Comparison of ENCODE assay signal across 22 mouse cellular contexts in genomic region chr5:110958196-110958595, GRCm38 (mm10).
DNase-seq lines count a peak whose midpoint lies in the region; ATAC-seq and TF ChIP-seq lines count a peak whose summit lies in the region.
"Had no signal": no experiment of that assay in that cellular context is flagged by ENCODE, and none has a peak within 500 bp of the region (broad histone marks: within the 10 kb centered on the region; RNA-seq: fewer than 3 reads in every experiment).

No protein-coding gene starts in this region.

- no peaks in the 10 kb centered on the region for H3K36me3 ChIP-seq in heart, embryonic 10.5 days
- H3K36me3 ChIP-seq in CH12.LX (replicated peaks in 1 of 2; ENCODE audit: control insufficient read depth in 1 of 2, insufficient read depth in 1 of 2, low read length in 1 of 2) (no peaks in the 10 kb centered on the region), ES-E14 (ENCODE audit: control insufficient read depth, insufficient read depth, low read length, poor library complexity, severe bottlenecking) (no peaks in the 10 kb centered on the region)
- no peaks in the 10 kb centered on the region for H3K36me3 ChIP-seq in midbrain, embryonic 10.5 days
- H3K36me3 ChIP-seq in hindbrain, postnatal 0 days (ENCODE audit: insufficient read depth, low read length) = no peaks in the 10 kb centered on the region
- H3K36me3 ChIP-seq: G1E had no signal

- TF ChIP-seq EP300 in CH12.LX (IDR thresholded peaks at IDR 0.05; ENCODE audit: low read length) = no peak

- TF ChIP-seq CTCF in CH12.LX (conservative IDR thresholded peaks at IDR 0.05 in 1 of 2, IDR thresholded peaks at IDR 0.05 in 1 of 2; ENCODE audit: low read depth in 2 of 2, low read length in 2 of 2) = no peak
- no peak for TF ChIP-seq CTCF in hindbrain, postnatal 0 days (IDR thresholded peaks at IDR 0.05; ENCODE audit: low read depth)

- dilution Hi-C loops in CH12.LX (cut with MboI; ENCODE audit: extremely low pct_ligation_motif_present, extremely low pct_unique_long_range_greater_than_20kb, low sequenced_read_pairs) = no loop called here

- no peak overlapping the region for H3K4me2 ChIP-seq in CH12.LX (ENCODE audit: insufficient read depth, low read depth, poor library complexity, severe bottlenecking)
- no peak overlapping the region for H3K4me2 ChIP-seq in hindbrain, postnatal 0 days (ENCODE audit: low read depth, low read length)

- no peaks in the 10 kb centered on the region for H3K4me1 ChIP-seq in heart, embryonic 10.5 days
- H3K4me1 ChIP-seq in CH12.LX (ENCODE audit: control insufficient read depth in 1 of 2, insufficient read depth in 2 of 2) (no peaks in the 10 kb centered on the region), ES-E14 (ENCODE audit: control insufficient read depth in 2 of 2, insufficient read depth in 2 of 2, low read length in 2 of 2, poor library complexity in 1 of 2) (no peaks in the 10 kb centered on the region)
- no peaks in the 10 kb centered on the region for H3K4me1 ChIP-seq in midbrain, embryonic 10.5 days
- no peaks in the 10 kb centered on the region for H3K4me1 ChIP-seq in hindbrain, postnatal 0 days (ENCODE audit: insufficient read depth, low read length)

- DNase-seq in heart, adult 11 months = peak; percentile 83
- no peak for DNase-seq in heart, embryonic 10.5 days (ENCODE audit: low spot score)
- no peak for DNase-seq in CH12.LX (ENCODE audit: extremely low read depth)
- DNase-seq in ES-E14 (ENCODE audit: low read depth, low spot score) = no peak
- DNase-seq in midbrain, embryonic 10.5 days (ENCODE audit: low spot score) = no peak
- no peak for DNase-seq in hindbrain, postnatal 0 days (ENCODE audit: low spot score)
- DNase-seq: adrenal gland, adult 2 months; adrenal gland, adult 8-10 months; adrenal gland, postnatal 10 days; adrenal gland, postnatal 14 days; adrenal gland, postnatal 25 days; adrenal gland, postnatal 36 days; B cell, adult 2 months; cerebellum, adult 11 months; cerebellum, adult 11-12 months; cerebellum, adult 18-20 months; cerebellum, adult 2 months; cerebellum, adult 8-10 months had no signal

- no peaks in the 10 kb centered on the region for H3K79me2 ChIP-seq in CH12.LX (replicated peaks; ENCODE audit: control insufficient read depth, extremely low read depth, insufficient read depth, poor library complexity, severe bottlenecking)

- no peak overlapping the region for H3K4me3 ChIP-seq in heart, embryonic 10.5 days
- H3K4me3 ChIP-seq in CH12.LX (replicated peaks in 1 of 3; ENCODE audit: low read depth in 2 of 3, low read length in 2 of 3, poor library complexity in 1 of 3) = no peak overlapping the region
- H3K4me3 ChIP-seq in ES-E14 (ENCODE audit: insufficient read depth in 1 of 2, low read depth in 1 of 2, low read length in 2 of 2, poor library complexity in 1 of 2, severe bottlenecking in 1 of 2) = no peak overlapping the region
- H3K4me3 ChIP-seq in midbrain, embryonic 10.5 days = no peak overlapping the region
- H3K4me3 ChIP-seq in hindbrain, postnatal 0 days (ENCODE audit: low read length) = no peak overlapping the region

- no peak for TF ChIP-seq RAD21 in CH12.LX (IDR thresholded peaks at IDR 0.05; ENCODE audit: low read depth, low read length)

- H3K9me3 ChIP-seq in heart, embryonic 10.5 days = no peaks in the 10 kb centered on the region
- no peaks in the 10 kb centered on the region for H3K9me3 ChIP-seq in CH12.LX (replicated peaks; ENCODE audit: low read length)
- no peaks in the 10 kb centered on the region for H3K9me3 ChIP-seq in ES-E14 (ENCODE audit: control insufficient read depth, insufficient read depth, low read depth, low read length)
- no peaks in the 10 kb centered on the region for H3K9me3 ChIP-seq in midbrain, embryonic 10.5 days (replicated peaks)
- no peaks in the 10 kb centered on the region for H3K9me3 ChIP-seq in hindbrain, postnatal 0 days (ENCODE audit: low read length)
- H3K9me3 ChIP-seq: G1E had no signal

- in situ Hi-C loops in CH12.LX (cut with MboI; ENCODE audit: low pct_ligation_motif_present, low pct_unique_long_range_greater_than_20kb, low sequenced_read_pairs) (no loop called here), ES-E14 (cut with MboI; ENCODE audit: low sequenced_read_pairs in 2 of 2, unreplicated experiment in 2 of 2) (no loop called here)

- 76% methylated on average over 4 of the region's 4 CpGs for WGBS in heart, embryonic 10.5 days
- WGBS in midbrain, embryonic 10.5 days = 87% methylated on average over 4 of the region's 4 CpGs
- WGBS in hindbrain, postnatal 0 days = 90% methylated on average over 4 of the region's 4 CpGs

- TF ChIP-seq POLR2A in CH12.LX (IDR thresholded peaks at IDR 0.05; ENCODE audit: low read depth, low read length) = no peak

- ATAC-seq in hindbrain, postnatal 0 days = no peak
- ATAC-seq: activated CD4-positive, CD25-positive, alpha-beta regulatory T cell, adult 4 months; CD4-positive, CD25-positive, alpha-beta regulatory T cell, adult 4 months; Patski had no signal

- no peak overlapping the region for H3K27ac ChIP-seq in heart, embryonic 10.5 days
- H3K27ac ChIP-seq in CH12.LX (ENCODE audit: insufficient read depth, low read depth) = no peak overlapping the region
- no peak overlapping the region for H3K27ac ChIP-seq in ES-E14 (ENCODE audit: insufficient read depth, low read depth, low read length, poor library complexity, severe bottlenecking)
- H3K27ac ChIP-seq in midbrain, embryonic 10.5 days (replicated peaks) = no peak overlapping the region
- H3K27ac ChIP-seq in hindbrain, postnatal 0 days = no peak overlapping the region

- H3K9ac ChIP-seq in CH12.LX (ENCODE audit: insufficient read depth, low read depth) (no peak overlapping the region), ES-E14 (ENCODE audit: insufficient read depth, low read depth, low read length, poor library complexity, severe bottlenecking) (no peak overlapping the region)
- H3K9ac ChIP-seq in hindbrain, postnatal 0 days (replicated peaks; ENCODE audit: low read length) = no peak overlapping the region

- H3K27me3 ChIP-seq in heart, embryonic 10.5 days (ENCODE audit: insufficient read depth, poor library complexity, severe bottlenecking) = no peaks in the 10 kb centered on the region
- peaks cover 2% of the 10 kb centered on the region for H3K27me3 ChIP-seq in CH12.LX (replicated peaks)
- no peaks in the 10 kb centered on the region for H3K27me3 ChIP-seq in midbrain, embryonic 10.5 days (ENCODE audit: low read depth, poor library complexity, severe bottlenecking)
- H3K27me3 ChIP-seq in hindbrain, postnatal 0 days (ENCODE audit: insufficient read depth, low read length) = no peaks in the 10 kb centered on the region
- H3K27me3 ChIP-seq: Patski had no signal

TF ChIP-seq in CH12.LX, 34 proteins besides CTCF, POLR2A, EP300 and RAD21:
- TF ChIP-seq MAFK (IDR thresholded peaks at IDR 0.05; ENCODE audit: insufficient replicate concordance, low read length) (peak; percentile 33; the same call in 1 of the 2 replicates), RCOR1 (conservative IDR thresholded peaks at IDR 0.05; ENCODE audit: low read depth, low read length) (no peak), MAX (IDR thresholded peaks at IDR 0.05; ENCODE audit: low read length) (no peak)
TF ChIP-seq in CH12.LX: peak in this region for 1.

TF ChIP-seq in ES-E14, 5 proteins besides CTCF, POLR2A, EP300 and RAD21:
- TF ChIP-seq MAFK (IDR thresholded peaks at IDR 0.05; ENCODE audit: insufficient read depth, low read depth, low read length) (peak; percentile 87), ZC3H11A (IDR thresholded peaks at IDR 0.05; ENCODE audit: borderline replicate concordance, low read depth, low read length) (no peak)
